Mouse (Mus musculus): ENCODE measurements around the gene Msh3. TPM values are rescaled to one million over a fixed set of nuclear protein-coding genes. Genes with fewer than 3 reads are reported as not detected.

The Msh3 gene
- polyA plus RNA-seq (2017; shearing (Covaris generic)): 44.0 TPM

GRCm38 (mm10) chr13:92354456-92355271 lies at the start of gene Msh3, which contains the start of gene Dhfr:
TSS of gene Msh3 (minus strand) at chr13:92355003.
TSS of gene Dhfr (plus strand) at chr13:92354726.

GRCm38 (mm10) chr13:92305680-92306079 lies 49.1 kb downstream of the Msh3 start, which contains the start of gene Gm20379:
TSS of gene Gm20379 (plus strand) at chr13:92305980.

Other genes starting within 250 kb of the Msh3 start
- gene Rasgrf2, start 223.3 kb downstream of the Msh3 start, polyA plus RNA-seq (2017; shearing (Covaris generic)): 3.5 TPM
- gene Gm20379, start 49.0 kb downstream of the Msh3 start, polyA plus RNA-seq (2017; shearing (Covaris generic)): 1.8 TPM
- gene Dhfr, start 277 bp downstream of the Msh3 start, polyA plus RNA-seq (2017; shearing (Covaris generic)): 3.2 TPM
- 0.09 TPM for gene Ankrd34b, start 70.9 kb upstream of the Msh3 start, polyA plus RNA-seq (2017; shearing (Covaris generic))
- gene Fam151b, start 129.0 kb upstream of the Msh3 start, polyA plus RNA-seq (2017; shearing (Covaris generic)): 6.6 TPM
- 17.4 TPM for gene Zfyve16, start 175.9 kb upstream of the Msh3 start, polyA plus RNA-seq (2017; shearing (Covaris generic))
- not detected for gene Spz1, start 221.2 kb upstream of the Msh3 start, polyA plus RNA-seq (2017; shearing (Covaris generic))

Data from inflammation-experienced regulatory T-cells, adult 16 weeks (primary cell).